Mouse (Mus musculus): ENCODE measurements around the gene Ppp2r2c. TPM values are rescaled to one million over a fixed set of nuclear protein-coding genes. Genes with fewer than 3 reads are reported as not detected.
"Not testable (repeated sequence)": the region's sequence is repeated elsewhere in the genome, so short reads cannot be mapped to it uniquely, and the experiment has no call there.

Ppp2r2c gene
- polyA plus RNA-seq, 1 experiment from 2014 or later, result 0.24 TPM

DNA sequence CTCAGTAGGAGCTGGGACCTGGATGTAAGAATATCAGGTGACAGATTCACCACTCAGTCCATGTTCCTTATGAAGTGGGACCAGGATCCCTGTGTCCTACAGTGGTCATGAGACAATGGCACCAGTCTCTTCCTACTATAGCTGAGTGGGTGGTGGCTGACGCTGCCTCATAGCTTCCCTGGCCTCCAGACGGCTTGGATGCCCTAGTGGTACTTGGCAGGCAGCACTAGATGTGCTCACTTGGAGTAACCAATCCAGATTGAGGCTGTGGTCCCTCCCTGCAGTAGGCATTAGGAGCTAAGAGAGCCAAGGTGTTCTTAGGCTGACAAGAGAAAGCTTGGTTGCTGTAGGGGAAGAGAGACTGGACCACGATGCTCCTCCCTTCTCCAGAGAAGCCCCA lies 61.1 kb downstream of the Ppp2r2c start:
- H3K27me3 ChIP-seq (ENCODE audit: control insufficient read depth, insufficient read depth, low read length), result no peaks in the 10 kb centered on the region
- no peaks in the 10 kb centered on the region for H3K9me3 ChIP-seq (ENCODE audit: control insufficient read depth, low read length)
- ATAC-seq (ENCODE audit: insufficient number of reproducible peaks, low FRiP score, low TSS enrichment, low read depth) (no peak), DNase-seq (ENCODE audit: low spot score) (no peak)
- H3K4me2 ChIP-seq (ENCODE audit: low read depth, severe bottlenecking), result no peak overlapping the region
- H3K4me1 ChIP-seq (ENCODE audit: control insufficient read depth, insufficient read depth, low read length), result no peaks in the 10 kb centered on the region
- no peak overlapping the region for H3K9ac ChIP-seq (ENCODE audit: low read length)
- H3K27ac ChIP-seq (replicated peaks; ENCODE audit: low read depth, low read length), result no peak overlapping the region
- H3K36me3 ChIP-seq (ENCODE audit: control insufficient read depth, insufficient read depth, low read length), result no peaks in the 10 kb centered on the region
- H3K4me3 ChIP-seq (ENCODE audit: low read depth, low read length), result no peak overlapping the region
- WGBS, result 79% methylated on average over 3 of the region's 3 CpGs

DNA sequence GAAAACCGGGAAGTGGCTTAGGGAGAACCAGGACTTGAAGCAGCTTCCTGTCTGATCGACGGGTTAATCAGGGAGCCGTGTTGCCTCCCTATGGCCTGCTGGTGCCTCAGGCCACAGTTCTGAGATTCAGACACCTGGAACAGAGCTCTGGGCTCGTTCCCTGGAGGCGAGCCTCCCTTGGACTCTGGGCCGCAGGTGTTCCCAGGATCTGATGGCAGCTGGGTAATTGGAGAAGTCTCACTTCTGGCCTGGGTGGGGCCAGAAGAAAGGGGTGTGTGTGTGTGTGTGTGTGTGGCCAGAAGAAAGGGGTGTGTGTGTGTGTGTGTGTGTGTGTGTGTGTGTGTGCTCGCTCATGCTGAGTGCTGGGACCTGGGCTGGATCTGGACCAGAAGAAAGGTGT lies 65.1 kb downstream of the Ppp2r2c start:
- DNase-seq (ENCODE audit: low spot score) (peak; percentile 28), ATAC-seq (ENCODE audit: insufficient number of reproducible peaks, low FRiP score, low TSS enrichment, low read depth) (0 out of 2 replicates have a peak, but pooled peaks have one; percentile 49)
- 36% methylated on average over 7 of the region's 8 CpGs for whole genome bisulfite sequencing

DNA sequence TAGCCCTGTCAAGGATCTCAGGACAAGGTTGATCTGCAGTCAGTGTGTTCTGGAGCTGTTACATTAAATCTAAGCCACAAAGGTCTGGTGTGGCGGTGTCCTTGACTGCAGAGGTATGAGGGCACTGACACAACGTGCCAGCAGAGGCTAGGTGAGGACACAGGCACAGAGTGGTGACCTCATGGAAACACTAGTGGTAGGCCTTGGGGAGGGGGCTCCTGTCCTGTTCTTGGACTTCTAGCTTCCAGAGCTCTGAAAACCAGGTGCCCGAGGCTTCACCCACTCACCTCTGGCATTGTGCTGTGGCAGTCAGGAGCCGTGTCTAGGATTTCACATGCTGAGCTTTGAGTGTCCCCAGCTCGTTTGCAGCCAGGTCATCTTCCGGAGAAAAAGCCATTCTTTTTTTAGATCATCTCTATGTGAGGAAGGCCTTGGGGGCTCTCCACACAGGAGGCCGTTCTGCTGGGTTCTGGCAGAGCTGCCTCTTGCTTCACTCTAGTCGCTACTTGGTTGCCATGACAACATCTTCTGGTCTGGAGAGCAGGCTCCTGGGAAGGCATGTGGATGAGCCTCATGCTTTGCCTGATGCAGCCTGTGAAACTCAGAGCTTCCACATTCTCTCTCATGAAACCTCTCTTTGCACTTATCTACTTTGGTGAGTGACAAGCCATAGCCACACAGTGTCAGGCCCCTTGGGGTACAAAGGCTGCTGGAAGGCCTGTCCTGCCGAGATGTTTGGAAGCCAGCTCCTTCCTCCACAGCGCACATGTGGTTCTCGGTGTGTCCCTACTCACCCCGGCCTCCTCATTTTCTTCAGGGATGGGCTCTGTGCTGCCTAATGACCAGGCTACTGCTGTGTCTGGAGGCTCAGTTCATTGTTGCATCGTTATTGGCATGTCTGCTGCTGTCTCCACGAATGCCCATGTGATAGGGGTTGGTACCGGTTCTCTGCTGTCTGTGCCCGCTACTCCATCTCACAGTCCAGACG lies 67.5 kb downstream of the Ppp2r2c start:
- ATAC-seq (ENCODE audit: insufficient number of reproducible peaks, low FRiP score, low TSS enrichment, low read depth), result no peak

More for the DNA sequence above, 65.1 kb downstream of the Ppp2r2c start:
- Histone ChIP-seq H3K9ac (ENCODE audit: low read length) (no peak overlapping the region), H3K4me2 (ENCODE audit: low read depth, severe bottlenecking) (no peak overlapping the region), H3K27me3 (ENCODE audit: control insufficient read depth, insufficient read depth, low read length) (no peaks in the 10 kb centered on the region), H3K4me1 (ENCODE audit: control insufficient read depth, insufficient read depth, low read length) (no peaks in the 10 kb centered on the region), H3K9me3 (ENCODE audit: control insufficient read depth, low read length) (no peaks in the 10 kb centered on the region), H3K4me3 (ENCODE audit: low read depth, low read length) (no peak overlapping the region), H3K27ac (replicated peaks; ENCODE audit: low read depth, low read length) (no peak overlapping the region), H3K36me3 (ENCODE audit: control insufficient read depth, insufficient read depth, low read length) (no peaks in the 10 kb centered on the region)

DNA sequence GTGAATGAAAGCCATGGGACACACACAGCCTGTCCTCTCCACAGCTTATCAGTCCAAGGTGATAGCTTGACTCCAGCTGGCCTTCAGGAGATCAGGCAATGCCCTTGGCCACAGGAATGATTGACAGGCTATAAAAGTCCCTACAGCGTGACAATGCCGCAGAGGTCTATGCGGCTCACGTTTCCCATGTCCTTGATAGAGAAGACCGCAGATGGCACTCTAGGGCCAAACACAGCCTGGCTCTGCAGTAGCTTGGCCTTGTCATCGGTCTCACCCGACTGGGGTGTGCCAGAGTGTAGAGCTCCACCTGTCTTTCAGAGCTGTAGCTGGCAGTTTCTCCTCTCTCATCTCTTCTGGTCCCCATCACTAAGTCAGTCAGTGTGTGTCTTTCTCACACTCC lies 68.2 kb downstream of the Ppp2r2c start:
- WGBS, result 78% methylated on average over 7 of the region's 7 CpGs
- no peak for ATAC-seq (ENCODE audit: insufficient number of reproducible peaks, low FRiP score, low TSS enrichment, low read depth)
- no peaks in the 10 kb centered on the region for H3K9me3 ChIP-seq (ENCODE audit: control insufficient read depth, low read length)

More for the DNA sequence above, 67.5 kb downstream of the Ppp2r2c start:
- Histone ChIP-seq H3K9ac (ENCODE audit: low read length) (no peak overlapping the region), H3K27me3 (ENCODE audit: control insufficient read depth, insufficient read depth, low read length) (no peaks in the 10 kb centered on the region), H3K4me2 (ENCODE audit: low read depth, severe bottlenecking) (no peak overlapping the region), H3K36me3 (ENCODE audit: control insufficient read depth, insufficient read depth, low read length) (no peaks in the 10 kb centered on the region), H3K4me1 (ENCODE audit: control insufficient read depth, insufficient read depth, low read length) (no peaks in the 10 kb centered on the region), H3K27ac (replicated peaks; ENCODE audit: low read depth, low read length) (no peak overlapping the region), H3K9me3 (ENCODE audit: control insufficient read depth, low read length) (no peaks in the 10 kb centered on the region), H3K4me3 (ENCODE audit: low read depth, low read length) (no peak overlapping the region)
- WGBS, result 69% methylated on average over 17 of the region's 17 CpGs
- no peak for DNase-seq (ENCODE audit: low spot score)

DNA sequence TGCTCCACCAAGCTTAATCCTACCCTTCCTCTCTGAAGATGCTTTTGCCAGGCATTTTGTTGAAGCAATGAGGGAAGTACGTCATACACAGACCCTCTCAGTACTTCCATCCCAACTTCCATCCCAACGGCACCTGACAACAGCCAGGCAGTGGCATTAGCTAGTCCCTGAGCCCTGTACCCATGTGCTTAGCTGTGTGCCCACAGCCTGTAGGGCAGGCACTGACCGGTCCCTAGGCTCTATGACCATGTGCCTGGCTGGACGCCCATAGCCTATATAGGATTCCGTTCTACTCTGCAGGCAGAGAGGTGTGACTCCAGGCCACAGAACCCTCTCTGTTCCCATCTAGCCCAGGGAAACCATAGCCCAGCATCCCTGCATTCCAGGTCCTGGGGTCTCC lies 69.7 kb downstream of the Ppp2r2c start:
- no peaks in the 10 kb centered on the region for H3K4me1 ChIP-seq (ENCODE audit: control insufficient read depth, insufficient read depth, low read length)
- no peak overlapping the region for H3K9ac ChIP-seq (ENCODE audit: low read length)
- DNase-seq (ENCODE audit: low spot score) (no peak), ATAC-seq (ENCODE audit: insufficient number of reproducible peaks, low FRiP score, low TSS enrichment, low read depth) (no peak)
- 89% methylated on average over 5 of the region's 5 CpGs for WGBS
- H3K4me2 ChIP-seq (ENCODE audit: low read depth, severe bottlenecking), result no peak overlapping the region
- no peak overlapping the region for H3K27ac ChIP-seq (replicated peaks; ENCODE audit: low read depth, low read length)
- H3K36me3 ChIP-seq (ENCODE audit: control insufficient read depth, insufficient read depth, low read length), result no peaks in the 10 kb centered on the region
- no peaks in the 10 kb centered on the region for H3K27me3 ChIP-seq (ENCODE audit: control insufficient read depth, insufficient read depth, low read length)
- H3K4me3 ChIP-seq (ENCODE audit: low read depth, low read length), result no peak overlapping the region
- no peaks in the 10 kb centered on the region for H3K9me3 ChIP-seq (ENCODE audit: control insufficient read depth, low read length)

More for the DNA sequence above, 68.2 kb downstream of the Ppp2r2c start:
- Histone ChIP-seq H3K27ac (replicated peaks; ENCODE audit: low read depth, low read length) (no peak overlapping the region), H3K9ac (ENCODE audit: low read length) (no peak overlapping the region), H3K4me1 (ENCODE audit: control insufficient read depth, insufficient read depth, low read length) (no peaks in the 10 kb centered on the region), H3K4me3 (ENCODE audit: low read depth, low read length) (no peak overlapping the region), H3K4me2 (ENCODE audit: low read depth, severe bottlenecking) (no peak overlapping the region), H3K27me3 (ENCODE audit: control insufficient read depth, insufficient read depth, low read length) (no peaks in the 10 kb centered on the region), H3K36me3 (ENCODE audit: control insufficient read depth, insufficient read depth, low read length) (no peaks in the 10 kb centered on the region)
- DNase-seq (ENCODE audit: low spot score), result no peak

DNA sequence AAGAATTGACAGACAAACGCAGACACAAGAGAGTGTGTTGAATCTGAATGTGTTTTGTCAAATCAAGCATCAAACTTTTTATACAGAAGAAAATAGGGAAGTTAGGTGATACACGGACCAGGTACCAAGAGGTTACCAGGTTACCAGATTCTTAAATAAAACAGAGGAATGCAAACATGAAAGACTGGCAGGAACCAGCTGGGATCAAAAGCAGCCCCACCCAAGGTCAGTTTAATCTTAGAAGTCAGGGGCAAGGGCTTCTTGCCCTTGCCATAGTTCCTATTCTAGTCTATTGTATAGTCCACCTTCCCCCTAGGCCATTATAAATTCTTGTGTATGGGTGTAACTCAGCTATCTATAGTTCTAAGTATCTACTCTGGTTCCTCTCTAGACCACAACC lies 70.7 kb downstream of the Ppp2r2c start:
- DNase-seq (ENCODE audit: low spot score); H3K4me1 ChIP-seq (ENCODE audit: control insufficient read depth, insufficient read depth, low read length); H3K4me3 ChIP-seq (ENCODE audit: low read depth, low read length); ATAC-seq (ENCODE audit: insufficient number of reproducible peaks, low FRiP score, low TSS enrichment, low read depth); H3K36me3 ChIP-seq (ENCODE audit: control insufficient read depth, insufficient read depth, low read length); H3K9me3 ChIP-seq (ENCODE audit: control insufficient read depth, low read length); H3K27ac ChIP-seq (replicated peaks; ENCODE audit: low read depth, low read length); H3K4me2 ChIP-seq (ENCODE audit: low read depth, severe bottlenecking); H3K9ac ChIP-seq (ENCODE audit: low read length); H3K27me3 ChIP-seq (ENCODE audit: control insufficient read depth, insufficient read depth, low read length): not testable (repeated sequence)
- WGBS, result 79% methylated on average over 2 of the region's 2 CpGs

DNA sequence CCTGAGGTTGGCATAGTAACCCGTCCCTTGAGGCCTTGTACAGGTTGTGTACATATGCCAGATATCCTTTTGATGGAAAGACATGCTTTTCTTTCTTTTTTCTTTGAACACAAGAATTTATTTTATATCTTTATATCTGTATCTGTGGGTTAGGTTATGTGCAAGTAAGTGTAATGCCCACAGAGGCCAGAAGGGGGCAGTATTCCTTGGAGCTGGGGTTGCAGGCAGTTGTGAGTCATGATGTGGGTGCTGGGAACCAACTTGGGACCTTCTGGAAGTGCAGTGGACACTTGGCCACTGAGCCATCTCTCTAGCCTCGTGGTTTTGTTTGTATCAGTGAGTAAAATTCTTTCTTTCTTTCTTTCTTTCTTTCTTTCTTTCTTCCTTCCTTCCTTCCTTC lies 74.1 kb downstream of the Ppp2r2c start:
- Histone ChIP-seq H3K36me3 (ENCODE audit: control insufficient read depth, insufficient read depth, low read length) (no peaks in the 10 kb centered on the region), H3K9ac (ENCODE audit: low read length) (no peak overlapping the region), H3K27ac (replicated peaks; ENCODE audit: low read depth, low read length) (no peak overlapping the region), H3K4me2 (ENCODE audit: low read depth, severe bottlenecking) (no peak overlapping the region), H3K4me1 (ENCODE audit: control insufficient read depth, insufficient read depth, low read length) (no peaks in the 10 kb centered on the region), H3K27me3 (ENCODE audit: control insufficient read depth, insufficient read depth, low read length) (no peaks in the 10 kb centered on the region), H3K4me3 (ENCODE audit: low read depth, low read length) (no peak overlapping the region), H3K9me3 (ENCODE audit: control insufficient read depth, low read length) (no peaks in the 10 kb centered on the region)
- DNase-seq (ENCODE audit: low spot score) (no peak), ATAC-seq (ENCODE audit: insufficient number of reproducible peaks, low FRiP score, low TSS enrichment, low read depth) (no peak)
- WGBS, result 92% methylated on average over 2 of the region's 2 CpGs

DNA sequence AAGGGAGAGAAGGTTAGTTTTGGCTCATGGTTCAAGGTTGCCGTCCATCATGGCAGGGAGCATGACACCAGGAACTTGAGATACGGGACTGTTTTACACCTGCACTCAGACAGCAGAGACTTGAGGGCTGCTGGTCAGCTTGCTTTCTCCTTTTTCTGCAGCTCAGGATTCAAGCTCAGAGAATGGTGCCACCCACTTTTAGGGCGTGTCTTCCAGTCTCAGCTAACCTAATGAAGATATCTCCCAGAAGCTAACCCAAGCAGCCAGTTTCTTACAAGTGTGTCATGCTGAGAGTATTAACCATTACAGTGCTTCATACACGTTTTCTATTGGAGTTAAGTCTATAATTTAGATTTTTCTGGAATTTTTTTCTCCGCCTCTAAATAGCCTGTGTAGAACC lies 76.2 kb downstream of the Ppp2r2c start:
- Histone ChIP-seq H3K9ac (ENCODE audit: low read length) (no peak overlapping the region), H3K4me3 (ENCODE audit: low read depth, low read length) (no peak overlapping the region), H3K27me3 (ENCODE audit: control insufficient read depth, insufficient read depth, low read length) (no peaks in the 10 kb centered on the region), H3K4me1 (ENCODE audit: control insufficient read depth, insufficient read depth, low read length) (no peaks in the 10 kb centered on the region), H3K27ac (replicated peaks; ENCODE audit: low read depth, low read length) (no peak overlapping the region), H3K36me3 (ENCODE audit: control insufficient read depth, insufficient read depth, low read length) (no peaks in the 10 kb centered on the region), H3K4me2 (ENCODE audit: low read depth, severe bottlenecking) (no peak overlapping the region), H3K9me3 (ENCODE audit: control insufficient read depth, low read length) (no peaks in the 10 kb centered on the region)
- WGBS, result 59% methylated on average over 5 of the region's 5 CpGs
- ATAC-seq (ENCODE audit: insufficient number of reproducible peaks, low FRiP score, low TSS enrichment, low read depth) (no peak), DNase-seq (ENCODE audit: low spot score) (no peak)

Data from limb, embryonic 11.5 days (tissue).